Mouse (Mus musculus): ENCODE results near the gene Srebf1. TPM values are rescaled to one million over a fixed set of nuclear protein-coding genes. Genes with fewer than 3 reads are reported as not detected.

The Srebf1 gene
- 10 to 100 TPM; 35.4 to 57.5 (median 43.5) TPM for total RNA-seq (2022)

GRCm38 (mm10) chr11:60222469-60223236 lies at the start of gene Srebf1:
Gene Srebf1 (minus strand): TSS chr11:60222581.
- DNase-seq (ENCODE audit: low spot score in 2 of 2), result peak; percentile 75 to 82

- DNase-seq (ENCODE audit: low spot score in 2 of 2), result no peak
These were observed 46.2 kb upstream of the Srebf1 start for GRCm38 (mm10) chr11:60268563-60268962.

- DNase-seq (ENCODE audit: low spot score in 2 of 2), result no peak
These were observed 43.0 kb upstream of the Srebf1 start for GRCm38 (mm10) chr11:60265271-60265985.

GRCm38 (mm10) chr11:60264651-60265050 lies 42.3 kb upstream of the Srebf1 start:
- DNase-seq (ENCODE audit: low spot score in 2 of 2), result no peak

GRCm38 (mm10) chr11:60262396-60262795 lies 40.0 kb upstream of the Srebf1 start:
- no peak for DNase-seq (ENCODE audit: low spot score in 2 of 2)

GRCm38 (mm10) chr11:60260743-60261142 lies 38.4 kb upstream of the Srebf1 start:
- no peak for DNase-seq (ENCODE audit: low spot score in 2 of 2)

- DNase-seq (ENCODE audit: low spot score in 2 of 2), result no peak
These were observed 35.3 kb upstream of the Srebf1 start for GRCm38 (mm10) chr11:60257696-60258095.

GRCm38 (mm10) chr11:60256713-60257112 lies 34.3 kb upstream of the Srebf1 start:
- DNase-seq (ENCODE audit: low spot score in 2 of 2), result no peak

- DNase-seq (ENCODE audit: low spot score in 2 of 2), result no peak
These were observed 33.8 kb upstream of the Srebf1 start for GRCm38 (mm10) chr11:60256176-60256681.

- DNase-seq (ENCODE audit: low spot score in 2 of 2), result no peak
These were observed 33.3 kb upstream of the Srebf1 start for GRCm38 (mm10) chr11:60255639-60256038.

GRCm38 (mm10) chr11:60255181-60255580 lies 32.8 kb upstream of the Srebf1 start:
- DNase-seq (ENCODE audit: low spot score in 2 of 2), result no peak

GRCm38 (mm10) chr11:60254308-60254707 lies 31.9 kb upstream of the Srebf1 start:
- no peak for DNase-seq (ENCODE audit: low spot score in 2 of 2)

GRCm38 (mm10) chr11:60253546-60253945 lies 31.2 kb upstream of the Srebf1 start:
- DNase-seq (ENCODE audit: low spot score in 2 of 2), result no peak

- peak in 1 of 2 experiments; percentile 22 for DNase-seq (ENCODE audit: low spot score in 2 of 2)
These were observed 28.7 kb upstream of the Srebf1 start for GRCm38 (mm10) chr11:60250971-60251643.

GRCm38 (mm10) chr11:60249885-60250284 lies 27.5 kb upstream of the Srebf1 start:
- DNase-seq (ENCODE audit: low spot score in 2 of 2), result no peak

- no peak for DNase-seq (ENCODE audit: low spot score in 2 of 2)
These were observed 26.4 kb upstream of the Srebf1 start for GRCm38 (mm10) chr11:60248596-60249404.

GRCm38 (mm10) chr11:60247753-60248550 lies 25.6 kb upstream of the Srebf1 start:
- DNase-seq (ENCODE audit: low spot score in 2 of 2), result no peak

- DNase-seq (ENCODE audit: low spot score in 2 of 2), result no peak
These were observed 23.7 kb upstream of the Srebf1 start for GRCm38 (mm10) chr11:60246077-60246476.

- DNase-seq (ENCODE audit: low spot score in 2 of 2), result no peak
These were observed 22.2 kb upstream of the Srebf1 start for GRCm38 (mm10) chr11:60244503-60245143.

- no peak for DNase-seq (ENCODE audit: low spot score in 2 of 2)
These were observed 18.1 kb upstream of the Srebf1 start for GRCm38 (mm10) chr11:60240509-60240908.

All from gastrocnemius, adult 8-10 months (tissue).